Mouse (Mus musculus) spleen, adult 2 months (tissue): ENCODE data around the gene Gm37240. TPM values are rescaled to one million over a fixed set of nuclear protein-coding genes. Genes with fewer than 3 reads are reported as not detected.

Source experiments
- DNase-seq, 2 experiments: peaks; one replicate each; pipeline versions ENCODE4 v3.0.0 to v3.0.0-alpha.2; 2012 to 2021; ENCODE audit warnings: low spot score in 2 of 2, low read depth in 1 of 2
- H3K27ac ChIP-seq: fragments of 200-500 bp; 2 replicates; pipeline ENCODE4 v1.5.1; 2012; ENCODE audit warnings: low read length, inconsistent platforms; ENCODE audit not compliant: insufficient read depth
- H3K27me3 ChIP-seq: fragments of 200-500 bp; 2 replicates; pipeline ENCODE4 v1.6.1; 2012; ENCODE audit warnings: mild to moderate bottlenecking, moderate library complexity, low read length, inconsistent platforms; ENCODE audit not compliant: control insufficient read depth, insufficient read depth
- H3K36me3 ChIP-seq: fragments of 200-500 bp; 2 replicates; pipeline ENCODE4 v1.6.1; 2012; ENCODE audit warnings: mild to moderate bottlenecking, low read length, inconsistent platforms; ENCODE audit not compliant: control insufficient read depth, insufficient read depth
- H3K4me1 ChIP-seq: fragments of 200-500 bp; 2 replicates; pipeline ENCODE4 v1.6.1; 2011; ENCODE audit warnings: inconsistent platforms; ENCODE audit not compliant: control insufficient read depth, insufficient read depth, insufficient read length
- H3K4me3 ChIP-seq: fragments of 200-500 bp; 2 replicates; pipeline ENCODE4 v1.5.1; 2011; ENCODE audit warnings: mild to moderate bottlenecking, inconsistent platforms; ENCODE audit not compliant: insufficient read depth, insufficient read length; ENCODE audit errors: extremely low read depth
- CTCF ChIP-seq: fragments of 200-500 bp; IDR thresholded peaks from 2 replicates; pipeline ENCODE4 v1.5.1; 2011; ENCODE audit warnings: mild to moderate bottlenecking, inconsistent platforms; ENCODE audit not compliant: insufficient read depth, insufficient read length, insufficient replicate concordance; ENCODE audit errors: extremely low read depth
- POLR2A ChIP-seq: fragments of 200-500 bp; IDR thresholded peaks from 2 replicates; pipeline ENCODE4 v1.6.1; 2011; ENCODE audit warnings: low read depth, low read length, inconsistent platforms
- WGBS: fragments of 180-500 bp; shearing (Covaris S2); methylation state at CpG from one replicate; pipeline ENCODE4 v1.1.7; 2018; 5-methylcytosine and 5-hydroxymethylcytosine counted together
- polyA plus RNA-seq: library from polyadenylated mRNA; depleted of rRNA; stranded (reverse); fragments of >200 nt; gene quantifications from 2 replicates; pipeline ENCODE4 v1.2.3, GENCODE M21; 2012

Gm37240 gene
- polyA plus RNA-seq, 1 experiment: 1.1 TPM

DNA sequence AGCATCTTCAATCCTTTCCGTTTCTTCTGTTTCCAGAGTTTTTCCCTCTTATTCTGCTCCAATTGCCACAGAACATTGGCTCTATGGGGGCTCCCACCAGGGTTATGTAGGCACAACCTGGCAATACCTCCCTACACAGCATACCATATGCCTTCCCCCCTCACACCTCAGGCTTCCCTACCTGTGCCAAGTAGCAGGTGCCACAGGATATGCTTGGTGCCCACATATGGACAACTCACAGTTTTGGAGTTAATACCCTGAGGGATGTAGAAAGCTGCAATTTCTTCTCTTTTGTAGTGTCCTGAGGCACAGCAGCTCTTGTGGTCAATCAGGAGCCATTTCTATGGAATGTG lies 488.9 kb downstream of the Gm37240 start:
- Histone ChIP-seq H3K27me3 (no peaks in the 10 kb centered on the region), H3K27ac (no peak overlapping the region), H3K4me1 (no peaks in the 10 kb centered on the region), H3K36me3 (no peaks in the 10 kb centered on the region), H3K4me3 (no peak overlapping the region)
- 92% methylated on average over 1 of the region's 1 CpGs for WGBS
- DNase-seq: no peak
- TF ChIP-seq CTCF (no peak), POLR2A (no peak)

DNA sequence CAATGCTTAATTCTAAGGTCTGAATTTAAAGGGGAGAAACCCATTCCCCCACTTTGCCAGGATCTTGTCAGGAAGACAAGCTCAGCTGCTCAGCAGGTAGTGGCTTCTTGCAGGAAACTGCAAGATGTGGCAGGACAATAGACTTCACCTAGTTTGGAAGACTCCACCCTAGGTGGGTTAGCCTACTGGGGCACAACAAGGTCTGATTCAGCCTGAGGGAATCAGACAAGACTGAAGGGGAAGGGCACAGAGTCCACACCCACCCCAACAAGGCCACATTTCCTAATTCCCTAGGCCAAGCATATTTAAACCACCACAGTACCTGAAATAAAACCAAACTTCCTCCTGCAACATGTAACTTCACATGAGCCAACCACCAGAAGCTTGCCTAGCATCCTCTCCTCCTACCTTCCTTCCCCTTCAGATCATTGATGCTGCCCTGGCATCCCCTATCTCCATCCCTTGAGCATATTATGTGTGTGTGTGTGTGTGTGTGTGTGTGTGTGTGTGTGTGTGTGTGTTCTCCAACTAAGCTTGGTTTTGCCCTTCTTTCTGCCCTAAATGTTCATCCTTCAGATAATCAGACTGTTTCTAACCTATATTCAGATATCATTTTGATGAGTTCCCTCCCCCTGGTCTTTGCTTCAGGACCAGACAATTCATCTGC lies 489.4 kb downstream of the Gm37240 start:
- Histone ChIP-seq H3K4me3 (no peak overlapping the region), H3K36me3 (no peaks in the 10 kb centered on the region), H3K27ac (no peak overlapping the region), H3K27me3 (no peaks in the 10 kb centered on the region), H3K4me1 (no peaks in the 10 kb centered on the region)
- no peak for DNase-seq
- no peak for TF ChIP-seq CTCF
- no peak for TF ChIP-seq POLR2A

DNA sequence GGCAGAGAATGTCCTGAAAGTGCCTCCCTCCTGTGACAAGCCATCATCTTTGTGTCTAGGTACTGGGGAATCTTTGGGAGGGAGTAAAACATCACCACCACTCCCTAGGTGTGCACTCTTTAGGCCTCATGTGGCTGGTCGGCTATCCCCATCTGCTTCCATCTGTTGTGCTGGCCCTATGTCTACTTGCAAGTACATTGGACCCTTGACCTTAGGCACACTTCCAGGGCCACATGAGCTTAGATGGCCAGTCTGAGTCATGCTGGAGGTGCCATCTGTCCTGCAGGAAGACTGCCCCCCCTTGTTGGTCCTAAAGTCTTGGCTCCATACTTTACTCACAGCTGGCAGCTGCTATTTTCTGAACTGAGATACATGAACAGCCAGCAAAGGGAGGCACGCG lies 493.9 kb downstream of the Gm37240 start:
- WGBS: 89% methylated on average over 3 of the region's 3 CpGs
- no peaks in the 10 kb centered on the region for H3K4me1 ChIP-seq

DNA sequence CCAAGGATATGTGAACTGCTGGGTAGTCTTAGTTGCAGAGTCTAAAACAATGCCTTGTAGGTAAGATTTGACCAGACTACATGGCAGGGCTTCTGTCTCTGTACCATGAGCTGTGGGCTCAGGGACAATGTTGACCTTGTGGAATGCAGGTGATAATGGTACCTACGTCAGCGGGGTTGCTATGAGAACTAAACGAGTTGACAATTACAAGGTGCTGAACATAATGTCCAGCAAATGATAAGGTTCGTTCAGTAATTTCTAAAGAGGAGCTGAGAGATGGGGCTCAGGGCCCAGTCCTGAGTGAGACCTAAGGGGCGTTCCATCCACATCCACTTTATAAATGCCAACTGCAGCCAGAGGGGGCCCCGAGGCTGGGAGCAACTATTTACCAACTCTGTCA lies 495.6 kb downstream of the Gm37240 start:
- 91% methylated on average over 6 of the region's 6 CpGs for WGBS
- H3K4me3 ChIP-seq: no peak overlapping the region
- no peak for TF ChIP-seq CTCF
- no peak for TF ChIP-seq POLR2A

More for the DNA sequence above, 493.9 kb downstream of the Gm37240 start:
- no peaks in the 10 kb centered on the region for H3K36me3 ChIP-seq
- no peak overlapping the region for H3K4me3 ChIP-seq
- no peaks in the 10 kb centered on the region for H3K27me3 ChIP-seq
- no peak overlapping the region for H3K27ac ChIP-seq
- TF ChIP-seq POLR2A: no peak
- no peak for TF ChIP-seq CTCF
- no peak for DNase-seq

DNA sequence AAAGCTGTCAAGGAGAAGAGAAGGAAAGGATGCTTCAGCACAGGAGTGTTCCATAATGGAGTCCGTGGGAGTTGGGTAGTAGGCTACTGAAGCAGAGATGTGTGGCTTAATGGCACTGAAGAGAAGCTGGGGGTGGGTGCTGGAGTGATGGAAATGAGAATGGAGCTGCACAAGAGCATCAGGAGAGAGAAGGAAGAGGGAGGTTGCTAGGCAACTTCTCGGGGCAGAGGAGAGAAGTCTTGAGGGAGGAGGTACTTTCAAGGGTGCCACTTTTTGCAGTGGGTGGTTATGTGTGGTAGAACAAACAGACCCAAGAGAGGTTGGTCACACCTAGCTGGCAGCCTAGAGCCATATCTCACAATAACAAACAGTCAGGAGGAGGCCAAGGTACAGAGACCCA lies 496.2 kb downstream of the Gm37240 start:
- H3K4me1 ChIP-seq: no peaks in the 10 kb centered on the region
- TF ChIP-seq CTCF (no peak), POLR2A (no peak)
- DNase-seq: no peak
- no peak overlapping the region for H3K27ac ChIP-seq
- H3K27me3 ChIP-seq: no peaks in the 10 kb centered on the region
- no peak overlapping the region for H3K4me3 ChIP-seq
- no peaks in the 10 kb centered on the region for H3K36me3 ChIP-seq
- WGBS: 71% methylated on average over 2 of the region's 2 CpGs

More for the DNA sequence above, 495.6 kb downstream of the Gm37240 start:
- no peak for DNase-seq
- Histone ChIP-seq H3K4me1 (no peaks in the 10 kb centered on the region), H3K27me3 (no peaks in the 10 kb centered on the region), H3K27ac (no peak overlapping the region), H3K36me3 (no peaks in the 10 kb centered on the region)

DNA sequence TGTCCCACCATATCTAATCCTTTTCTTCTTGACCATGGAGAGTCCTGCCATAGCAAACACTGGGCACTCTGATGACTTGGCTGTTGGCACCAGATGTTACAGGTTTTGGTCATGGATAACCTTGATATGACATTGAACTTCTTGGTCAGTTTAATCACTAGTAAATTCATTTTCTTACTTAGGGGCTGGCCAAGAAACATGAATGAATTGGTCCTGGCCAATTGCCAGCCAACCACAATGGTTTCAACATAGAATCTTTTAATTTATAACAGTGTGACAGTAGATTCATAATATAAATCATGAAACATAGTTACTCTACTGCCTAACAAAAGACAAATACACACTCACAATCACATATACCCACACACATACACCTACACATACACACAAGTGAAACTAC lies 501.9 kb downstream of the Gm37240 start:
- H3K4me3 ChIP-seq: no peak overlapping the region

DNA sequence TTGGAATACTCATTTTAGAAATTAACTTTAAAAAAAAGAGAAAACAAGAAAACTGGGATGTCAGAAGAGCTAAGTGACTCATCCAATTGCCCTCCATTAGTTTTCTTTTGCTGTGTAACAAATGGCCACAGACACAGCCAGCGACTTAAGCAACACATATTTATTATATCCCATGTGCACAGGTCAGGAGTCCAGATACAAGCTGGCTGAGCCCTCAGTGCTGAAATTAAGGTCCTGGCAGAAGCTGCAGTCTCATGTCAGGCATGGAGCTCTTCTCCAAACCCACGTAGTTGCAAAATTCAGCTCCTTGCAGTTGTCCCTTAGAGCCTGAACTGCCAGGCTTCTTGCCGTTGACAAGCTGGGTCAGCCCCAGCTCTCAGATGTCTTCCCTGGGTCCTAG lies 504.0 kb downstream of the Gm37240 start:
- Histone ChIP-seq H3K4me3 (no peak overlapping the region), H3K27ac (no peak overlapping the region), H3K27me3 (no peaks in the 10 kb centered on the region), H3K36me3 (no peaks in the 10 kb centered on the region), H3K4me1 (no peaks in the 10 kb centered on the region)
- TF ChIP-seq CTCF (no peak), POLR2A (no peak)
- 80% methylated on average over 3 of the region's 3 CpGs for WGBS
- no peak for DNase-seq

More for the DNA sequence above, 501.9 kb downstream of the Gm37240 start:
- H3K36me3 ChIP-seq: no peaks in the 10 kb centered on the region
- no peak for DNase-seq
- no peak overlapping the region for H3K27ac ChIP-seq
- H3K27me3 ChIP-seq: no peaks in the 10 kb centered on the region
- H3K4me1 ChIP-seq: no peaks in the 10 kb centered on the region
- TF ChIP-seq POLR2A: no peak
- no peak for TF ChIP-seq CTCF
